Mouse (Mus musculus) retina, postnatal 7 days (tissue): ENCODE data around the gene Ifitm7.
A peak's percentile ranks its signal among the peaks of the same experiment; 100 is the strongest.
"Not testable (repeated sequence)": the region's sequence is repeated elsewhere in the genome, so short reads cannot be mapped to it uniquely, and the experiment has no call there.

Experiments
- DNase-seq: peaks from one replicate; pipeline ENCODE4 v3.0.0-alpha.2; 2012; ENCODE audit warnings: low read depth, low spot score

The Ifitm7 gene

GRCm38 (mm10) chr16:13977026-13977425 is 9.7 kb downstream of the Ifitm7 start:
- DNase-seq: not testable (repeated sequence)

- DNase-seq: not testable (repeated sequence)
Observed at GRCm38 (mm10) chr16:13976358-13976896, 10.3 kb downstream of the Ifitm7 start.

- no peak for DNase-seq
Observed at GRCm38 (mm10) chr16:13972051-13972450, 14.6 kb downstream of the Ifitm7 start.

- no peak for DNase-seq
Observed at GRCm38 (mm10) chr16:13969096-13969495, 17.6 kb downstream of the Ifitm7 start.

- no peak for DNase-seq
Observed at GRCm38 (mm10) chr16:13962053-13962452, 24.6 kb downstream of the Ifitm7 start.

GRCm38 (mm10) chr16:13951245-13951644 is 35.4 kb downstream of the Ifitm7 start:
- no peak for DNase-seq

- DNase-seq: no peak
Observed at GRCm38 (mm10) chr16:13946306-13946705, 40.4 kb downstream of the Ifitm7 start.

- DNase-seq: no peak
Observed at GRCm38 (mm10) chr16:13945153-13945552, 41.5 kb downstream of the Ifitm7 start.

- DNase-seq: no peak
Observed at GRCm38 (mm10) chr16:13944752-13945151, 41.9 kb downstream of the Ifitm7 start.

GRCm38 (mm10) chr16:13944178-13944577 is 42.5 kb downstream of the Ifitm7 start:
- no peak for DNase-seq

GRCm38 (mm10) chr16:13940847-13941395 is 45.8 kb downstream of the Ifitm7 start:
- no peak for DNase-seq

- DNase-seq: peak; percentile 46
Observed at GRCm38 (mm10) chr16:13940139-13940846, 46.4 kb downstream of the Ifitm7 start.
